Mouse (Mus musculus) neutrophil, adult 65 days (primary cell): ENCODE measurements around the gene Ndufs3. TPM values are rescaled to one million over a fixed set of nuclear protein-coding genes. Genes with fewer than 3 reads are reported as not detected.

Source experiments
- total RNA-seq: library from RNA; stranded (reverse); gene quantifications from 2 replicates; pipeline ENCODE4 v1.2.4, GENCODE M21; 2023

Ndufs3 gene
- total RNA-seq = 46.2 and 55.8 TPM in 2 replicates

DNA sequence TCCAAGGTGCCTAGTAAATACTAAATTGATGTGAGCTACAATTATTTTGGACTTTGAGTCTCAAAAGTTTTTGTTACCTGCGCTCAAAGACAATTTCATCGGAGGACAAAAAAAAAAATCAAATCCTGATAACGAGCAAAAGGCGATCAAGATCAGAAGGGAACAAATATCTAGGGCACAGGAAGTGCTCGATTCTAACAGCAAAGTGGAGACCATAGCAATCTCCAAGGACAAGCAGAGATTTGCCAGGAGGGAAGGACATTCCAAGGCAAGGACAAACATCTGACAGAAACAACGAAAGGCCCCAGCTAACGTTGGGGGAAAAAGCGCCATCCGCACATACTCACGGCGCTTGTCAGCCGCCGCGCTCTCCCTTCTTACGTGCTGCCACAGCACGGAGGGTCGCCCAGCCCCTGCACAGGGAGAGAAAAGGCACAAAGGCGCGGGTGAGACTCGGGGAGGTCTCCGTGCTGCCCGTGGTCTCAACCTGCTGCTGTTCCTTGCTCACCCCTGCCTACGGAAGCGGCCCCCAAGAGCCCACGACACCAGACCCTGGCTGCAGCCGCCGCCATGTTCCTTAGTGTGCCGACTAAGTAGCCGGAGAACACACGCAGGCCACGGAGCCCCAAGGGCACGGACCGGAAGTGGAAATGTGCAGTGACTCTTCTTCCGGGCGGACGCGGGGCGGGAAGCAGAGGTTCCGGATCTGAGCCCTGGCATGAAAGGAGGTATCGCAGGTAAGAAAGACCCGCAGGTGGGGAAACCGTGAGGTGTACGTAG is at the start of gene Ndufs3, which contains the start of gene Kbtbd4:
Gene Ndufs3, minus strand, starts transcription at position 752 of the 780 bp plus-strand sequence.
Gene Kbtbd4, plus strand, starts transcription at position 665 of the 780 bp plus-strand sequence.

DNA sequence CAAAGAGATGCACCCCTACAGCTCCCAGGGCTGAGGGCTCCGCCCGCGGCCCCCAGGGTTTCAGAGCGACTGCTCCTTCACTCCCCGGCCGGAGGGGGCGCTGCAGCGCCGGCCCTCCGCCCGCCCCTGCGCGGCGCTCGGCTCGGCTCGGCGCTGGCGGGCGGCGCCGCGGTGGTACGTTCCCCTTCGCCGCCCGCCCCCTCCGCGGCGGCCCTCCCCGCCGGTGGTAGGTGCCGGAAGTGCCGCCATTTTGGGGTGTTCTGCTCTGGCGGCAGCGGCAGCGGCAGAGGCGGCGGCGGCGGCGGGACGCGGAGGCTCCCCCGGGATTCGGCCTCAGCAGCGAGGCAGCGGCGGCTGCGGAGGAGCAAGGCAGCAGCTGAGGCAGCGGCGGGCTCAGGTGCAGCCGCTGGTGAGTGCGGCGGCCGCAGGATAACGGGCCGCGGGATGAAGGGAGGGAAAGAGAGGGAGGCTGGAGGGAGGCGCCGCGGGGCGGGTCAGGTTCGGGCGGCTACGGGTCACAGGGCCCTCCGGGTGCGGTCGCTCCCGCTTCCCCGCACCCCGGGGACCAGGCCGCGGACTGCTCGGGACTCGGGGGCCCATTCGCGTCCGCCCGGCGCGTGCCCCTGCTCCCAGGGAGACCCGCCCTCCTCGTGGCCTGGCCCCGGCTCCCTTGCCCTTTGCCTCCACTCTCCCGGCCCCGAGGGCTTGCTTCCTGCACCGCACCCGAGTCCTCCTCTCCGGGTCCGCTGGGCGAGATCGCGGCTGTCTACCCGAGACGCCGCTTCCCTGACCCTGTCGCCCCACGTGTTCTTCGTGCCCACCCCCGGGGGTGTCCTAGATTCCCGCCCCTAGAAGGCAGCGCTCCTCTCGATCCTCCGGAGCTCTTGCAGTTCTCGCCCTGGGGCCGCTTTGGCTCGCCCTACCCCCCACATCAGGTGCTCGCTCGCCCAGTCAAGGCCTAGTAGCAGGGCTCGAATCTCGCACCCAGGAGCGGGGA is 35.9 kb upstream of the Ndufs3 start, which contains the start of gene Celf1:
Gene Celf1, plus strand, starts transcription at position 150 of the 997 bp plus-strand sequence.

DNA sequence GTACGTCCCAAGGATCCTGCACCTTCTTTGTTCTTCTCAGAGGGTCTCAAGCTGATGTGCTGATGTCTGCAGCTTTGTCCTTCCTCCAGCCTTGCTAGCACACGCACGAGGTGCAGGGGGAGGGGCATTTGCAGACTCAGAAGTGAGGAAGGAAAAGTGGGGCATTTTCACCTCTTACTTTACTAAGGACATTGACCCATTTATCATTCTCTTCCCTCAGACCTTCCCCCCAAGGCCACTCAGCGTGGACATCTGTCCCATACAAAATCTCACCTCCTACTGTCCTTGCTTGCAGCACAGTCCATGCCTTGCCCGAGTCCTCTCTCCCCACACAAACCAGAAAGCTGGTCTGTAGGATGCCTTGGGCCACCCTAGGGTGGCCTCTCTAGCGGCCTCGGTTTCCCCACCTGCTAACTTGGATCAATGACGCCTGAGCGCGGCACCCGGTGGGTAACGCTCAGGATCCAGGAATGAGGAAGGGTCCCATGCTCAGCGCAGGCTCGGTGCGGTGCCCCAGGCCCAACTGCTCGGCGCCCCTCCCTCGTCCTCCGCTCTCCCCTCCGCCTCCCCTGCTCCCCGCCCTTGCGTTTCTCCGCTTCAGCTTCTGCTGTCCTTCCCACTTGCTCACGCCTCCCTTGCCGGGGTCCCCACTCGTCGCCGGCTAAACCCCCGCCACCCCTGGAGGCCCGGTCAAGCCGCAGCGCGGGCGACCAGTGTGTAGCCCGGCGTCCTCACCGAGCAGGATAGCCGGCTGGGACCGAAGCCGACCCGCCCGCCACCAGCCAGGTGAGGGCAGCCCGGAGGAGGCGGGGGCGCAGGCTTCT is 19.2 kb downstream of the Ndufs3 start, which contains the start of gene C1qtnf4:
Gene C1qtnf4, plus strand, starts transcription at position 643 of the 824 bp plus-strand sequence.

DNA sequence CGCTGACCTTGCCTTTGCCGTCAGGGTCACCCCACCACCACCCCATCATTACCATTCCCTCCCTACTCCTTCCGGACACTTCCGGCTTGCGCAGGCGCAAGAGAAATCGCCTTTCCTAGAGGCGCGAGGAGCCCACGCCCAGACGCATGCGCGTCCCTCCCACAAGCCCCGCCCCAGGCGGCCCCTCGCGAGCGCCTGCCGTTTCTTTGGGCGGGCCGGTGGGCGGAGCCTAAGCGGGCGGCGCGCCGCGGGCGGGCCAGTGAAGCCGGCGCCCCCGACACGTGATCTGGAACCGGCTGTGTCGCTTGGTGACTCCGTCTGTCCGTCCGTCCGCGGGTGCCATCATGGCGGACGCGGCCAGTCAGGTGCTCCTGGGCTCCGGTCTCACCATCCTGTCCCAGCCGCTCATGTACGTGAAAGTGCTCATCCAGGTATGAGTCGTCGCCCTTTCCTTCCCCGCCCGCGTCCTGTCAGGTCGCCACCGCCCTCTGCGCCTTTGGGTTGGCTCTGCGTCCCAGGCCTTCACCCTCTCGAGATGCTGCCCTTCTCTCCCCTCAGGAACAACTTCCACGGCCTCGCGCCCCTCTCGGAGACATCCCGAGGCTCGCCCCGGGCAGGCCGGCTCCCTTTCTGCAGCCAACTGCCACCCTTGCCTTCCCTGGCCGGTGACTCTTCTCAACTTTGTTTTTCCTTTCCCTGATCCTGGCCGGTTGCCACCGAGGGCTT is 57.5 kb downstream of the Ndufs3 start, which contains the start of gene Mtch2:
Gene Mtch2, plus strand, starts transcription at position 201 of the 726 bp plus-strand sequence.

Other genes with a start within 250 kb of the Ndufs3 start
- gene Nup160, start 227.6 kb downstream of the Ndufs3 start, total RNA-seq = 25.3 and 40.3 TPM in 2 replicates
- 144 and 199 TPM in 2 replicates for gene Fnbp4, start 159.5 kb downstream of the Ndufs3 start, total RNA-seq
- 0.16 and 0.39 TPM in 2 replicates for gene Agbl2, start 122.1 kb downstream of the Ndufs3 start, total RNA-seq
- gene Mtch2, start 57.7 kb downstream of the Ndufs3 start, total RNA-seq = 69.2 and 76.2 TPM in 2 replicates
- not detected in 2 replicates for gene C1qtnf4, start 19.0 kb downstream of the Ndufs3 start, total RNA-seq
- gene Kbtbd4, start 87 bp downstream of the Ndufs3 start, total RNA-seq = 14.4 and 19.7 TPM in 2 replicates
- 29.6 and 40.1 TPM in 2 replicates for gene Celf1, start 35.6 kb upstream of the Ndufs3 start, total RNA-seq
- gene Rapsn, start 130.8 kb upstream of the Ndufs3 start, total RNA-seq = 0.44 and 0.64 TPM in 2 replicates
- 102 and 117 TPM in 2 replicates for gene Psmc3, start 149.2 kb upstream of the Ndufs3 start, total RNA-seq
- gene Slc39a13, start 165.6 kb upstream of the Ndufs3 start, total RNA-seq = 21.4 and 23.5 TPM in 2 replicates
- 494 and 571 TPM in 2 replicates for gene Spi1, start 177.6 kb upstream of the Ndufs3 start, total RNA-seq
- 2.2 and 2.8 TPM in 2 replicates for gene Mybpc3, start 213.3 kb upstream of the Ndufs3 start, total RNA-seq